Mouse (Mus musculus) right cerebral cortex, postnatal 10 days (tissue): ENCODE results near the gene Prpf3.
A peak's percentile ranks its signal among the peaks of the same experiment; 100 is the strongest.
"Not testable (repeated sequence)": the region's sequence is repeated elsewhere in the genome, so short reads cannot be mapped to it uniquely, and the experiment has no call there.

Experiments used
- DNase-seq, 2 experiments: peaks; one replicate each; pipeline ENCODE4 v3.0.0; 2021; ENCODE audit warnings: low spot score in 2 of 2

Prpf3 gene

GRCm38 (mm10) chr3:95855502-95856089, at the start of gene Prpf3:
Prpf3 (minus strand) TSS chr3:95855885.
- peak; percentile 96 for DNase-seq

GRCm38 (mm10) chr3:95904568-95904967, 48.9 kb upstream of the Prpf3 start, which contains the start of gene Car14:
Car14 (minus strand) TSS chr3:95904691.
- DNase-seq = no peak

GRCm38 (mm10) chr3:95903753-95904502, 48.2 kb upstream of the Prpf3 start:
- no peak for DNase-seq

- no peak for DNase-seq
Measured at GRCm38 (mm10) chr3:95902643-95903042, 47.0 kb upstream of the Prpf3 start.

GRCm38 (mm10) chr3:95902373-95902625, 46.6 kb upstream of the Prpf3 start:
- DNase-seq = no peak

GRCm38 (mm10) chr3:95901616-95902372, 46.1 kb upstream of the Prpf3 start:
- DNase-seq = no peak

- DNase-seq = no peak
Measured at GRCm38 (mm10) chr3:95899800-95900524, 44.3 kb upstream of the Prpf3 start.

GRCm38 (mm10) chr3:95895501-95895900, 39.8 kb upstream of the Prpf3 start:
- DNase-seq = not testable (repeated sequence)

GRCm38 (mm10) chr3:95894317-95895160, 38.9 kb upstream of the Prpf3 start:
- peak; percentile 62 to 72 for DNase-seq

- DNase-seq = peak; percentile 98 to 99
Measured at GRCm38 (mm10) chr3:95893606-95894316, 38.1 kb upstream of the Prpf3 start, which contains the start of gene Aph1a. Aph1a (plus strand) TSS chr3:95893969.

GRCm38 (mm10) chr3:95893126-95893525, 37.4 kb upstream of the Prpf3 start:
- no peak for DNase-seq

GRCm38 (mm10) chr3:95892066-95893052, 36.7 kb upstream of the Prpf3 start:
- DNase-seq = no peak

GRCm38 (mm10) chr3:95891211-95892065, 35.8 kb upstream of the Prpf3 start, which contains the start of gene BC028528:
BC028528 (minus strand) TSS chr3:95892005.
- DNase-seq = no peak

GRCm38 (mm10) chr3:95889664-95890063, 34.0 kb upstream of the Prpf3 start:
- DNase-seq = no peak

GRCm38 (mm10) chr3:95887596-95887995, 31.9 kb upstream of the Prpf3 start:
- DNase-seq = no peak

GRCm38 (mm10) chr3:95884400-95884799, 28.7 kb upstream of the Prpf3 start:
- DNase-seq = no peak

- peak; percentile 79 to 86 for DNase-seq
Measured at GRCm38 (mm10) chr3:95882816-95883425, 27.2 kb upstream of the Prpf3 start.
